Mouse (Mus musculus) megakaryocyte, embryonic 14.5 days (primary cell): Measurements from ENCODE around the gene Six5.

Source experiments
- FLI1 ChIP-seq: IDR thresholded peaks from 2 replicates; pipeline ENCODE4 v1.6.1; 2012; ENCODE audit warnings: low read length, inconsistent platforms, mixed read lengths
- GATA1 ChIP-seq: IDR thresholded peaks from 3 replicates; pipeline ENCODE4 v1.6.1; 2012; ENCODE audit warnings: mixed read lengths, low read length, inconsistent platforms, borderline replicate concordance

DNA sequence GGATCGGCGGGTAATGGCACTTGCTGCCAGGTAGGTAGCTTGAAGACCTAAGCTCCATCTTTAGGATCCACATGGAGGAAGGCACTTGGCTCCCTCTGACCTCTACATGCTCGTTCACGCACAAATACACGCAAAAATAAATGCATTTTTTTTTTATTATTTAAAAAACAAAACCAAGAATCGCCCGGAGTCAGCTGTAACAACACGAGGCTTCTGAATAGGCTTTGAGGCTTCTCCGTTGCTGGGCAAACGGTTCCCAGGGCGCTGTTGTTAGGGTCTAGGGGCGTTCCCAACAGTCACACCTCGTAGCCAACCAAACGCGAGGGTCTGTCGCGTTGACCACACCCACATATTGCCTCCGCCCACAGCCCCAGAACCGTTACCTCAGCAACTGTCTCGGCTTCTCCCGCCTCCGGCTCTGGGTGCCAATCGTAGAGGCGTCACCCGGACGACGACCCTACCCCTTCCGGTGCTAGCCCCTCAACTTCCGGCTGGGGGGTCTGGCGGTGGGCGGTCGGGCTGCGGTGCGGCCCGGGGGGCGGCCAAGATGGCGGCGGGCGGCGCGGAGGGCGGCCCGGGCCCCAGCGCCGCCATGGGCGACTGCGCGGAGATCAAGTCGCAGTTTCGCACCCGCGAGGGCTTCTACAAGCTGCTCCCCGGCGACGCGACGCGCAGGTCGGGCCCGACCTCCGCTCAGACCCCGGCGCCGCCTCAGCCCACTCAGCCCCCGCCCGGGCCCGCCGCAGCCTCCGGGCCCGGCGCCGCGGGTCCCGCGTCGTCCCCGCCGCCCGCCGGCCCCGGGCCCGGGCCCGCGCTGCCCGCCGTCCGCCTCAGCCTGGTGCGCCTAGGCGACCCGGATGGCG, 18.4 kb upstream of the Six5 start, which contains the start of gene Dmwd:
- TF ChIP-seq GATA1 (no peak), FLI1 (no peak)
